Mouse (Mus musculus): ENCODE data around the gene Ets1. TPM values are rescaled to one million over a fixed set of nuclear protein-coding genes. Genes with fewer than 3 reads are reported as not detected.

The Ets1 gene
- polyA plus RNA-seq, 1 experiment from 2014 or later, result 21.7 TPM

- H3K36me3 ChIP-seq (ENCODE audit: control insufficient read depth, insufficient read depth, low read length), result no peaks in the 10 kb centered on the region
- DNase-seq (ENCODE audit: low spot score, missing footprints), result no peak
- no peak overlapping the region for H3K4me2 ChIP-seq
- no peak overlapping the region for H3K4me3 ChIP-seq (ENCODE audit: low read depth, low read length)
- H3K27me3 ChIP-seq (ENCODE audit: control insufficient read depth, insufficient read depth, low read length), result peaks cover 12% of the 10 kb centered on the region
- H3K27ac ChIP-seq (ENCODE audit: low read depth, low read length), result no peak overlapping the region
- no peak for ATAC-seq (ENCODE audit: low FRiP score)
- 0 out of 2 replicates have a peak overlapping the region, but pooled peaks have one; percentile 16 for H3K9ac ChIP-seq (ENCODE audit: low read length)
- H3K4me1 ChIP-seq (ENCODE audit: control insufficient read depth, insufficient read depth, low read length), result peaks cover 18% of the 10 kb centered on the region
- H3K9me3 ChIP-seq (ENCODE audit: control insufficient read depth, low read length), result no peaks in the 10 kb centered on the region
- WGBS, result 71% methylated on average over 9 of the region's 9 CpGs
Measured at GRCm38 (mm10) chr9:32668075-32668673, 32.2 kb downstream of the Ets1 start.

- WGBS, result 82% methylated on average over 2 of the region's 2 CpGs
- no peak overlapping the region for H3K4me3 ChIP-seq (ENCODE audit: low read depth, low read length)
Measured at GRCm38 (mm10) chr9:32669397-32669796, 33.4 kb downstream of the Ets1 start.

DNA sequence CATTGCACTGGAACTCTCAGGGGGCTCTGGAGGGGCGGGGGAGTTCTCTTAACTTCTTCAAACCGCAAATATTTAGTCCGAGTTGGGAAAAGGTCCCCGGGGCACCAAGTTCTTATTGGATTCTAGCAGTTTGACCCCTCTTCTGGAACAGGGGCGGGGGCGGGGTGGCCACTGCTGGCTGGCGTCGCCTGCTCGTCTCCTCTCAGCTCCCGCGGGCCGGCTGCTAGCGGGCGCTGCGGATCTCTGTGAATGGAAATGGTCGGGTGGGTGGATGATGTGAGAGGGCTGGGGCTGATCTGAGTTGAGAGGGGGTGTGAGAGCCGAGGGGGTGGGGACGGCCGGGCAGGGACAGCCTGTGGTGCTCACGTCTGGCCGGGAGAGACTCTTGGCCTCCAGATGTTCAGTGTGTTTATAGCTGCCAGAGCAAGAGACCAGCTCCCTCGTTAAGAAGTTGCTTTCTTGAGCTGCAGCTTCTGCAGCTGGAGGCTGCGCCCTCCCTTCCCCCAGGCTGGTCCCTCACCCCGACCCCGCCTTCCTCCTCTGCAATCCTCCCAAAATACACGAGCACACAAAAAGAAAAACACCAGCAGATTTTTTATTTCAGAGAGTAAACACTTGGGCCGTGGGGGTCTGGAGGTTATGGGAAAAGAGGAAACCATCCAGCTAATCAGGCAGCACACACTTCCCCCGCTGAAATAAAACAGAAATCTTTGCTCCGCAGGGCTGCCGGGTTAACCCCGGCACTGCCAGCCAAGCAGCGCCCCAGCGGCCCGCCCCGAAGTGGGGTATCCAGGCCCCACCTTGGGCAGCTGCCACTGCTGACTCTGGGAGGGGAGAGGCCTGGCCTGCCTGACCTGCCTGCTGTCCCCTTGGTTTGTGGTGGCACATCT, 36.2 kb downstream of the Ets1 start:
- WGBS, result under 1% methylated on average over 35 of the region's 35 CpGs
- no peak overlapping the region for H3K27ac ChIP-seq (ENCODE audit: low read depth, low read length)
- ATAC-seq (ENCODE audit: low FRiP score) (peak; percentile 71), DNase-seq (ENCODE audit: low spot score, missing footprints) (peak; percentile 96)
- H3K4me2 ChIP-seq, result peak overlapping the region; percentile 65
- H3K36me3 ChIP-seq (ENCODE audit: control insufficient read depth, insufficient read depth, low read length), result no peaks in the 10 kb centered on the region
- no peaks in the 10 kb centered on the region for H3K9me3 ChIP-seq (ENCODE audit: control insufficient read depth, low read length)
- peak overlapping the region; percentile 36; the same call in 1 of the 2 replicates for H3K9ac ChIP-seq (ENCODE audit: low read length)
- H3K4me3 ChIP-seq (ENCODE audit: low read depth, low read length), result peak overlapping the region; percentile 29
- peaks cover 33% of the 10 kb centered on the region for H3K4me1 ChIP-seq (ENCODE audit: control insufficient read depth, insufficient read depth, low read length)
- peaks cover 29% of the 10 kb centered on the region for H3K27me3 ChIP-seq (ENCODE audit: control insufficient read depth, insufficient read depth, low read length)

More at GRCm38 (mm10) chr9:32669397-32669796, 33.4 kb downstream of the Ets1 start:
- Histone ChIP-seq H3K4me1 (ENCODE audit: control insufficient read depth, insufficient read depth, low read length) (peaks cover 18% of the 10 kb centered on the region), H3K4me2 (no peak overlapping the region), H3K27ac (ENCODE audit: low read depth, low read length) (no peak overlapping the region), H3K9me3 (ENCODE audit: control insufficient read depth, low read length) (no peaks in the 10 kb centered on the region), H3K9ac (ENCODE audit: low read length) (no peak overlapping the region), H3K36me3 (ENCODE audit: control insufficient read depth, insufficient read depth, low read length) (no peaks in the 10 kb centered on the region), H3K27me3 (ENCODE audit: control insufficient read depth, insufficient read depth, low read length) (peaks cover 22% of the 10 kb centered on the region)
- no peak for DNase-seq (ENCODE audit: low spot score, missing footprints)
- ATAC-seq (ENCODE audit: low FRiP score), result no peak

GRCm38 (mm10) chr9:32673923-32674322, 37.9 kb downstream of the Ets1 start:
- ATAC-seq (ENCODE audit: low FRiP score) (no peak), DNase-seq (ENCODE audit: low spot score, missing footprints) (no peak)
- Histone ChIP-seq H3K27ac (ENCODE audit: low read depth, low read length) (no peak overlapping the region), H3K4me3 (ENCODE audit: low read depth, low read length) (no peak overlapping the region), H3K9me3 (ENCODE audit: control insufficient read depth, low read length) (no peaks in the 10 kb centered on the region), H3K27me3 (ENCODE audit: control insufficient read depth, insufficient read depth, low read length) (peaks cover 44% of the 10 kb centered on the region), H3K9ac (ENCODE audit: low read length) (no peak overlapping the region), H3K36me3 (ENCODE audit: control insufficient read depth, insufficient read depth, low read length) (no peaks in the 10 kb centered on the region), H3K4me1 (ENCODE audit: control insufficient read depth, insufficient read depth, low read length) (peaks cover 28% of the 10 kb centered on the region), H3K4me2 (no peak overlapping the region)
- WGBS, result 77% methylated on average over 3 of the region's 3 CpGs

GRCm38 (mm10) chr9:32675671-32676409, 39.8 kb downstream of the Ets1 start:
- H3K9me3 ChIP-seq (ENCODE audit: control insufficient read depth, low read length), result no peaks in the 10 kb centered on the region

DNA sequence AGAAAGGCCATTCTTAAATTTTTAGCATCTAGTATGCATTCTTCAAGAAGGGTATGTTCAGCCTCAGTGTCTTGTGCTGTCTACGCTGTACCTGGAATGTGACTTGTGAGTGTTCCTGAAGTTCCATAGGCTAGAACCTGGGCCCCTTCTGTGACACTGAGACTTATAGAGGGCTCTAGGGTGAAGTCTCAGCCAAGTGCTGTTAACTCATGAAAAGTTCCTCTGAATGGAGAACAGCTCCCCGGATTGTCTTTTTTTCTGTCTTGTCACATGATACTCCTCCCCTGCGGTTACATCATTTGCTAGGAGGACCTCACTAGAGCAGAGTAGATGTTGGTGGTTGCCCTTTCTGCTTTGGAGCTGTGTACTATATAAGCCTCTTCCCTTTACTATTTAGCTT, 40.5 kb downstream of the Ets1 start:
- peaks cover 60% of the 10 kb centered on the region for H3K27me3 ChIP-seq (ENCODE audit: control insufficient read depth, insufficient read depth, low read length)

More at GRCm38 (mm10) chr9:32675671-32676409, 39.8 kb downstream of the Ets1 start:
- no peak for DNase-seq (ENCODE audit: low spot score, missing footprints)
- WGBS, result 4% methylated on average over 9 of the region's 9 CpGs
- peaks cover 28% of the 10 kb centered on the region for H3K4me1 ChIP-seq (ENCODE audit: control insufficient read depth, insufficient read depth, low read length)
- no peak overlapping the region for H3K9ac ChIP-seq (ENCODE audit: low read length)
- H3K4me3 ChIP-seq (ENCODE audit: low read depth, low read length), result no peak overlapping the region
- H3K27ac ChIP-seq (ENCODE audit: low read depth, low read length), result no peak overlapping the region
- peak overlapping the region; percentile 12; the same call in 1 of the 2 replicates for H3K4me2 ChIP-seq
- no peaks in the 10 kb centered on the region for H3K36me3 ChIP-seq (ENCODE audit: control insufficient read depth, insufficient read depth, low read length)
- peak; percentile 86 for ATAC-seq (ENCODE audit: low FRiP score)
- H3K27me3 ChIP-seq (ENCODE audit: control insufficient read depth, insufficient read depth, low read length), result peaks cover 58% of the 10 kb centered on the region

DNA sequence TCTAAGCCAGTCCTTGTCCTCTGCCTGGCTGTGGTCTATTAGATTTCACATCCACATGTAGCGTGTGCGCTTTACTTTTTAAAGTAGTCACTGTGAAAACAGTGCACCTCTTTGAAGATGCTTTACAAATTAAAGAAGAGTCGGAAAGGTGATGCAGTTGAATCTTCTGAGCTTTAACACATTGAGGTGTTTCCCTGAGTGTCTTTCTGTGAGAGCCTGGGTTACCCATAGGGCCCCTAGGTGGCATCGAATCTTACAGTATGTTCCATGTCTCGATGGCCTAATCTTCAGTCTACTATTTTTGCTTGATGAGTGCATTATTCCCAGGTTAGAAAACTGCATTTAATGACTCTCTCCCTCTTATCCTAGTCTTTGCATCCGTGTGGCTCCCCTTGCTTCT, 41.6 kb downstream of the Ets1 start:
- Histone ChIP-seq H3K4me2 (no peak overlapping the region), H3K36me3 (ENCODE audit: control insufficient read depth, insufficient read depth, low read length) (no peaks in the 10 kb centered on the region), H3K9me3 (ENCODE audit: control insufficient read depth, low read length) (no peaks in the 10 kb centered on the region), H3K9ac (ENCODE audit: low read length) (no peak overlapping the region), H3K27ac (ENCODE audit: low read depth, low read length) (no peak overlapping the region), H3K27me3 (ENCODE audit: control insufficient read depth, insufficient read depth, low read length) (peaks cover 69% of the 10 kb centered on the region), H3K4me3 (ENCODE audit: low read depth, low read length) (no peak overlapping the region), H3K4me1 (ENCODE audit: control insufficient read depth, insufficient read depth, low read length) (peaks cover 16% of the 10 kb centered on the region)
- 82% methylated on average over 6 of the region's 6 CpGs for WGBS
- no peak for ATAC-seq (ENCODE audit: low FRiP score)
- DNase-seq (ENCODE audit: low spot score, missing footprints), result no peak

More for the DNA sequence above, 40.5 kb downstream of the Ets1 start:
- peaks cover 28% of the 10 kb centered on the region for H3K4me1 ChIP-seq (ENCODE audit: control insufficient read depth, insufficient read depth, low read length)
- WGBS, result 11% methylated on average over 3 of the region's 3 CpGs
- no peak overlapping the region for H3K4me3 ChIP-seq (ENCODE audit: low read depth, low read length)
- peak overlapping the region; percentile 12; the same call in 1 of the 2 replicates for H3K4me2 ChIP-seq
- H3K27ac ChIP-seq (ENCODE audit: low read depth, low read length), result no peak overlapping the region
- DNase-seq (ENCODE audit: low spot score, missing footprints), result no peak
- peak; percentile 54; the same call in 1 of the 2 replicates for ATAC-seq (ENCODE audit: low FRiP score)
- no peak overlapping the region for H3K9ac ChIP-seq (ENCODE audit: low read length)
- no peaks in the 10 kb centered on the region for H3K36me3 ChIP-seq (ENCODE audit: control insufficient read depth, insufficient read depth, low read length)
- H3K9me3 ChIP-seq (ENCODE audit: control insufficient read depth, low read length), result no peaks in the 10 kb centered on the region

GRCm38 (mm10) chr9:32678120-32678757, 42.2 kb downstream of the Ets1 start:
- DNase-seq (ENCODE audit: low spot score, missing footprints) (no peak), ATAC-seq (ENCODE audit: low FRiP score) (no peak)
- peaks cover 68% of the 10 kb centered on the region for H3K27me3 ChIP-seq (ENCODE audit: control insufficient read depth, insufficient read depth, low read length)
- no peak overlapping the region for H3K27ac ChIP-seq (ENCODE audit: low read depth, low read length)
- H3K4me2 ChIP-seq, result no peak overlapping the region
- H3K9me3 ChIP-seq (ENCODE audit: control insufficient read depth, low read length), result no peaks in the 10 kb centered on the region
- 53% methylated on average over 4 of the region's 4 CpGs for WGBS
- H3K4me1 ChIP-seq (ENCODE audit: control insufficient read depth, insufficient read depth, low read length), result peaks cover 15% of the 10 kb centered on the region
- no peak overlapping the region for H3K9ac ChIP-seq (ENCODE audit: low read length)
- H3K4me3 ChIP-seq (ENCODE audit: low read depth, low read length), result no peak overlapping the region
- H3K36me3 ChIP-seq (ENCODE audit: control insufficient read depth, insufficient read depth, low read length), result no peaks in the 10 kb centered on the region

Measured in midbrain, embryonic 11.5 days (tissue).